Mouse (Mus musculus): Measurements from ENCODE around the gene Scgb2b27. TPM values are rescaled to one million over a fixed set of nuclear protein-coding genes. Genes with fewer than 3 reads are reported as not detected.
A peak's percentile ranks its signal among the peaks of the same experiment; 100 is the strongest.
"Not testable (repeated sequence)": the region's sequence is repeated elsewhere in the genome, so short reads cannot be mapped to it uniquely, and the experiment has no call there.

The Scgb2b27 gene
- total RNA-seq (2021): not detected in 2 replicates
- long read RNA-seq: 0 reads

- DNase-seq: no peak
Measured at GRCm38 (mm10) chr7:34013842-34014241, at the start of gene Scgb2b27. Gene Scgb2b27 (minus strand): TSS chr7:34013942.

DNA sequence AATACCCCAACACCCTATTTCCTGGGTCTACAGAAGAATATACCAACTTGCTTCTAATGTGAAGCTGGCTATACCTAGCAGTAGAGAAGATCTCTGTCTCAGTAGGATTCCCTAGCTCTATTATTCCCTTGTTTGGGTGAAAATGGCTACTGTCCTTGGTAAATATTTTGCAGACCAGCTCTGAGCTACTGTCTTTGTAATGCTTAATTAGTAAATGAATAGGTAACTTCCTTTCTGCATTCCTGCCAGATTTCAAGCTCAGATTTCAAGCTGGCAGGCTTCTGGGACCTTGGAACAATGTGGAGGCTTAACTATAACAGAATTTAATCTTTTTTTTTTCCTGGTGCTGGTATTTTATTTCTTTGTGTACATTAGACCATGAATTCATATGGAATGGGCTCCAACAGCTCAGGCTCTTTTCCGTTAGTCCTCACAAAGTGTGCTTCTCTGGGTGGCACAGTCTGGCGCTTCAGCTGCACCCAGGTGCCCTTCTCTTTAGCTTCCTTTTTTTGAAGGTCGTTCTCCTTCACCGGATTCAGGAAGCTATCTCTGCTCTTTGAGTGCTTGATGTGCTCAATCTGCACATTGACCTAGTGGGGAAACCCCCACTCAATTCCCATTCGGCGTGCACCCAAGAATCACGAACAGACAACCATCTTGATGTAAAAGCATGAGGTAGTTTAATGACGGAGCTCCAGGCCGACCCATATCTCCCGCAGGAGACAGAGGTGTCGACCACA is 22.5 kb upstream of the Scgb2b27 start:
- DNase-seq: not testable (repeated sequence)

DNA sequence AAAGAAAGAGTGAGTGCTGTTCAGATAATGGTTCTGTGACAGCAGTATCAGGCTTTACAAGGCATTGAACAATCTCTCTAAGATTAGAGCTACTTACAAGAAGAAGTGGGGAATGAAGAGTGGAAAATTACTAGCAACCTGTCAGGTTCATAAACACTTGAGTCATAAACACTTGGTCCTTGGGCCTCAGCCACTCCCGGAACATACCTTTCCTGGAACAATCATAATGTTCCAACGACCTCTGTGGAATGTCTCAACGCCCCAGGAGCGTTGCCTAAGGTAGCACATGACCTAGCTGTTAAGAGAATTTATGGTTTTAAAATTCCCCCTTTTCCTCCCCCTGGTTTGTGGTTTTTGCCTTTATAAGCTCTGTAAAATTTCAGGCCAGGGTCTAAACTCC is 20.8 kb upstream of the Scgb2b27 start:
- DNase-seq: not testable (repeated sequence)

DNA sequence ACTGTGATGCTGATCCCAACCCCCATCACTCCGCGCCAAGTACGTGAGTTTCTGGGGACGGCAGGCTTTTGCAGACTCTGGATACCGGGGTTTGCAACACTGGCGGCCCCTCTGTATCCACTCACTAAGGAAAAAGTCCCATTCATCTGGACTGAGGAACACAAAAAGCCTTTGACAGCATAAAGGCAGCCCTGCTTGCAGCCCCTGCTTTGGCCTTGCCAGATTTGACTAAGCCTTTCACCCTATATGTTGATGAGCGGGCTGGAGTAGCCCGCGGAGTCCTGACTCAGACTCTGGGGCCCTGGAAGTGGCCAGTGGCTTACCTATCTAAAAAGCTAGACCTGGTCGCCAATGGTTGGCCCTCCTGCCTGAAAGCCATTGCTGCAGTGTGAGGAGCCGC is 16.3 kb upstream of the Scgb2b27 start:
- no peak for DNase-seq

DNA sequence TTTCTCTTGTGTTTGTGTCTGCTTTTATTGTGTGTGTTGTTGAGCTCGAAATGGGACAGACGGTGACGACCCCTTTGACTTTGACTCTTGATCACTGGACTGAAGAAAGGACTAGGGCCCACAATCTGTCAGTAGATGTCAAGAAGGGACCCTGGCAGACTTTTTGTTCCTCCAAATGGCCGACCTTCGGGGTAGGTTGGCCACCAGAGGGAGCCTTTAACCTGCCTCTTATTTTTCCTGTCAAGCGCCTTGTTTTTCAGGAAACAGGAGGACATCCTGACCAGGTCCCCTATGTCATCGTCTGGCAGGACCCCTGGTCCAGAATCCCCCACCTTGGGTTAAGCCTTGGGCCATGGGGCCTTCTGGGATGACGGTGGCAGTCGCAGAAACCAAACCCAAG is 13.5 kb upstream of the Scgb2b27 start:
- DNase-seq: not testable (repeated sequence)

- DNase-seq: no peak
Measured at GRCm38 (mm10) chr7:34025641-34026040, 11.9 kb upstream of the Scgb2b27 start.

- not testable (repeated sequence) for DNase-seq
Measured at GRCm38 (mm10) chr7:34021183-34021582, 7.4 kb upstream of the Scgb2b27 start, which contains the start of gene Scgb1b27. Gene Scgb1b27 (plus strand): TSS chr7:34021483.

- DNase-seq: peak; percentile 40
Measured at GRCm38 (mm10) chr7:33982281-33982680, 31.5 kb downstream of the Scgb2b27 start.

Other genes with a start within 250 kb of the Scgb2b27 start
- gene Scgb2b26, start 68.9 kb downstream of the Scgb2b27 start, total RNA-seq (2021): not detected in 2 replicates
- not detected in 2 replicates for gene Scgb1b27, start 7.5 kb upstream of the Scgb2b27 start, total RNA-seq (2021)
- gene Scgb1b30, start 81.5 kb upstream of the Scgb2b27 start, total RNA-seq (2021): not detected in 2 replicates
- gene Wtip, start 119.3 kb upstream of the Scgb2b27 start, total RNA-seq (2021): 25.7 and 30.0 TPM in 2 replicates
- gene Uba2, start 155.7 kb upstream of the Scgb2b27 start, total RNA-seq (2021): 79.0 and 88.1 TPM in 2 replicates
- 25.3 and 25.4 TPM in 2 replicates for gene Pdcd2l, start 182.7 kb upstream of the Scgb2b27 start, total RNA-seq (2021)
- gene Gpi1, start 216.4 kb upstream of the Scgb2b27 start, total RNA-seq (2021): 304 and 309 TPM in 2 replicates
- gene Gm6096, start 237.1 kb upstream of the Scgb2b27 start, total RNA-seq (2021): not detected in 2 replicates